Mouse (Mus musculus) megakaryocyte, embryonic 14.5 days (primary cell): ENCODE data around the gene Map4k2. TPM values are rescaled to one million over a fixed set of nuclear protein-coding genes. Genes with fewer than 3 reads are reported as not detected.
A peak's percentile ranks its signal among the peaks of the same experiment; 100 is the strongest.
"Not testable (repeated sequence)": the region's sequence is repeated elsewhere in the genome, so short reads cannot be mapped to it uniquely, and the experiment has no call there.

ENCODE experiments used
- H3K27me3 ChIP-seq: replicated peaks from 2 replicates; pipeline ENCODE3; 2012; ENCODE audit warnings: inconsistent platforms
- H3K36me3 ChIP-seq: replicated peaks from 2 replicates; pipeline ENCODE3; 2012; ENCODE audit warnings: low read length, inconsistent platforms, mixed read lengths
- H3K4me1 ChIP-seq: 2 replicates; pipeline ENCODE4 v1.6.1; 2012; ENCODE audit warnings: inconsistent platforms
- H3K4me3 ChIP-seq: replicated peaks from 2 replicates; pipeline ENCODE3; 2012; ENCODE audit warnings: moderate library complexity, mild to moderate bottlenecking, inconsistent platforms
- H3K9me3 ChIP-seq: 2 replicates; pipeline ENCODE4 v1.6.1; 2012; ENCODE audit warnings: inconsistent platforms
- FLI1 ChIP-seq: IDR thresholded peaks from 2 replicates; pipeline ENCODE4 v1.6.1; 2012; ENCODE audit warnings: low read length, inconsistent platforms, mixed read lengths
- GATA1 ChIP-seq: IDR thresholded peaks from 3 replicates; pipeline ENCODE4 v1.6.1; 2012; ENCODE audit warnings: mixed read lengths, low read length, inconsistent platforms, borderline replicate concordance
- polyA plus RNA-seq: library from polyadenylated mRNA; stranded (reverse); fragments of >175 nt; gene quantifications from 2 replicates; pipeline ENCODE4 v1.2.3, GENCODE M21; 2012; ENCODE audit warnings: low replicate concordance; ENCODE audit not compliant: insufficient read depth

The Map4k2 gene
- polyA plus RNA-seq, 1 experiment = 9.3 TPM

- H3K36me3 ChIP-seq = peaks cover 46% of the 10 kb centered on the region
- no peaks in the 10 kb centered on the region for H3K9me3 ChIP-seq
- no peak overlapping the region for H3K4me3 ChIP-seq
- TF ChIP-seq GATA1 (no peak), FLI1 (no peak)
- peaks cover 95% of the 10 kb centered on the region for H3K4me1 ChIP-seq
- H3K27me3 ChIP-seq = peaks cover 14% of the 10 kb centered on the region
Measured at GRCm38 (mm10) chr19:6303831-6304230, 37.1 kb upstream of the Map4k2 start.

- Histone ChIP-seq H3K4me1 (peaks cover 84% of the 10 kb centered on the region), H3K27me3 (peaks cover 17% of the 10 kb centered on the region), H3K36me3 (peaks cover 38% of the 10 kb centered on the region), H3K9me3 (no peaks in the 10 kb centered on the region), H3K4me3 (no peak overlapping the region)
- no peak for TF ChIP-seq FLI1
- no peak for TF ChIP-seq GATA1
Measured at GRCm38 (mm10) chr19:6304787-6305516, 36.0 kb upstream of the Map4k2 start.

- Histone ChIP-seq H3K4me3 (peak overlapping the region; percentile 92), H3K27me3 (peaks cover 22% of the 10 kb centered on the region), H3K9me3 (no peaks in the 10 kb centered on the region), H3K36me3 (peaks cover 38% of the 10 kb centered on the region), H3K4me1 (peaks cover 80% of the 10 kb centered on the region)
- TF ChIP-seq FLI1 = no peak
- TF ChIP-seq GATA1 = no peak
Measured at GRCm38 (mm10) chr19:6305517-6306115, 35.3 kb upstream of the Map4k2 start.

GRCm38 (mm10) chr19:6306137-6306551, 34.8 kb upstream of the Map4k2 start, which contains the start of gene Cdc42bpg:
Gene Cdc42bpg, plus strand, starts transcription at chr19:6306456.
- Histone ChIP-seq H3K36me3 (peaks cover 38% of the 10 kb centered on the region), H3K9me3 (no peaks in the 10 kb centered on the region), H3K4me1 (peaks cover 75% of the 10 kb centered on the region), H3K4me3 (peak within 1 kb of the TSS; percentile 92), H3K27me3 (peaks cover 26% of the 10 kb centered on the region)
- no peak for TF ChIP-seq FLI1
- no peak for TF ChIP-seq GATA1

GRCm38 (mm10) chr19:6306586-6306985, 34.3 kb upstream of the Map4k2 start:
- Histone ChIP-seq H3K36me3 (peaks cover 39% of the 10 kb centered on the region), H3K9me3 (no peaks in the 10 kb centered on the region), H3K4me1 (peaks cover 71% of the 10 kb centered on the region), H3K4me3 (peak overlapping the region; percentile 92), H3K27me3 (peaks cover 27% of the 10 kb centered on the region)
- TF ChIP-seq GATA1 = no peak
- no peak for TF ChIP-seq FLI1

GRCm38 (mm10) chr19:6307733-6308531, 33.0 kb upstream of the Map4k2 start:
- Histone ChIP-seq H3K36me3 (peaks cover 37% of the 10 kb centered on the region), H3K4me1 (peaks cover 57% of the 10 kb centered on the region), H3K9me3 (no peaks in the 10 kb centered on the region), H3K4me3 (peak overlapping the region; percentile 34), H3K27me3 (peaks cover 32% of the 10 kb centered on the region)
- TF ChIP-seq FLI1 (no peak), GATA1 (no peak)

- Histone ChIP-seq H3K36me3 (peaks cover 53% of the 10 kb centered on the region), H3K4me1 (peaks cover 41% of the 10 kb centered on the region), H3K27me3 (peaks cover 45% of the 10 kb centered on the region), H3K9me3 (no peaks in the 10 kb centered on the region), H3K4me3 (peak overlapping the region; percentile 40)
- no peak for TF ChIP-seq FLI1
- no peak for TF ChIP-seq GATA1
Measured at GRCm38 (mm10) chr19:6310181-6310580, 30.8 kb upstream of the Map4k2 start.

- not testable (repeated sequence) for H3K4me3 ChIP-seq, H3K9me3 ChIP-seq
- Histone ChIP-seq H3K4me1 (peaks cover 25% of the 10 kb centered on the region), H3K27me3 (peaks cover 50% of the 10 kb centered on the region), H3K36me3 (peaks cover 69% of the 10 kb centered on the region)
Measured at GRCm38 (mm10) chr19:6311783-6312182, 29.2 kb upstream of the Map4k2 start.

GRCm38 (mm10) chr19:6313796-6314195, 27.1 kb upstream of the Map4k2 start:
- TF ChIP-seq FLI1 = no peak
- no peak for TF ChIP-seq GATA1
- peaks cover 52% of the 10 kb centered on the region for H3K27me3 ChIP-seq
- peaks cover 89% of the 10 kb centered on the region for H3K36me3 ChIP-seq
- no peak overlapping the region for H3K4me3 ChIP-seq
- H3K9me3 ChIP-seq = no peaks in the 10 kb centered on the region
- peaks cover 13% of the 10 kb centered on the region; the same call in 1 of the 2 replicates for H3K4me1 ChIP-seq

- no peak for TF ChIP-seq GATA1
- no peak for TF ChIP-seq FLI1
- Histone ChIP-seq H3K9me3 (no peaks in the 10 kb centered on the region), H3K4me3 (no peak overlapping the region), H3K4me1 (peaks cover 13% of the 10 kb centered on the region; the same call in 1 of the 2 replicates), H3K27me3 (peaks cover 53% of the 10 kb centered on the region), H3K36me3 (peaks cover 94% of the 10 kb centered on the region)
Measured at GRCm38 (mm10) chr19:6314513-6314912, 26.4 kb upstream of the Map4k2 start.
